In the genomic region with DNA sequence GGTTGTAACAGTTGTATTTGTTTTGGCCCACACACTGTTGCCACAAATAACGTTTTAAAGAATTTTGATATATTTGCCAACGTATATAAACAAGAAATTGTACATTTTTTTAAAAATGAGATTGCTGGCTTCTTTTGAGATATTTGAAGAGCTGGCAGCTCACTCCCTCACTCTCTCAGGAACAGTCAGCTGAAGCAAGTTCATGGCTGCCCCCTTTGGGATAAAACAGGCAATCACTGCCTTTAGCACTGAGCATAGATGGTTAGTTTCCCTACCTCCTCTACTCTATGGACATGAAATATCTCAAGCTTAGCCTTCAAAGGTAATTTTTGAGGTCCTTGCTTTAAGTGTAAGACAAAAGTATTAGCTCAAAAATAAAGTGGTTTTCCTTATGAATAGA, we compare ENCODE assay signal across 19 mouse cellular contexts. TPM values are rescaled to one million over a fixed set of nuclear protein-coding genes. Genes with fewer than 3 reads are reported as not detected.
DNase-seq lines count a peak whose midpoint lies in the region; ATAC-seq and TF ChIP-seq lines count a peak whose summit lies in the region.
"Had no signal": no experiment of that assay in that cellular context is flagged by ENCODE, and none has a peak within 500 bp of the region (broad histone marks: within the 10 kb centered on the region; RNA-seq: fewer than 3 reads in every experiment).

No protein-coding gene starts in this region.

- no peak overlapping the region for H3K27ac ChIP-seq in hindbrain, postnatal 0 days
- no peak overlapping the region for H3K27ac ChIP-seq in hindbrain, embryonic 10.5 days
- no peak overlapping the region for H3K27ac ChIP-seq in lung, postnatal 0 days (ENCODE audit: low read length)
- no peak overlapping the region for H3K27ac ChIP-seq in CH12.LX (ENCODE audit: insufficient read depth, low read depth)
- H3K27ac ChIP-seq in thymus, adult 2 months (ENCODE audit: control insufficient read depth, insufficient read depth, low read length) = no peak overlapping the region
- H3K27ac ChIP-seq: embryonic facial prominence, embryonic 15.5 days; kidney, embryonic 15.5 days; limb, embryonic 15.5 days had no signal

- no peak overlapping the region for H3K4me2 ChIP-seq in hindbrain, postnatal 0 days (ENCODE audit: low read depth, low read length)
- H3K4me2 ChIP-seq in lung, postnatal 0 days (replicated peaks; ENCODE audit: low read depth, low read length) = no peak overlapping the region
- H3K4me2 ChIP-seq in CH12.LX (ENCODE audit: insufficient read depth, low read depth, poor library complexity, severe bottlenecking) = no peak overlapping the region
- H3K4me2 ChIP-seq: embryonic facial prominence, embryonic 15.5 days; heart, embryonic 11.5 days; kidney, embryonic 15.5 days; limb, embryonic 15.5 days; midbrain, embryonic 11.5 days had no signal

- no peaks in the 10 kb centered on the region for H3K27me3 ChIP-seq in hindbrain, postnatal 0 days (ENCODE audit: insufficient read depth, low read length)
- no peaks in the 10 kb centered on the region for H3K27me3 ChIP-seq in hindbrain, embryonic 10.5 days (ENCODE audit: insufficient read depth, poor library complexity, severe bottlenecking)
- no peaks in the 10 kb centered on the region for H3K27me3 ChIP-seq in lung, postnatal 0 days (replicated peaks; ENCODE audit: insufficient read depth, low read length)
- H3K27me3 ChIP-seq in CH12.LX (replicated peaks) = no peaks in the 10 kb centered on the region
- H3K27me3 ChIP-seq in thymus, adult 2 months (ENCODE audit: control insufficient read depth, insufficient read depth, low read length) = no peaks in the 10 kb centered on the region
- H3K27me3 ChIP-seq: embryonic facial prominence, embryonic 15.5 days; kidney, embryonic 15.5 days; limb, embryonic 15.5 days had no signal

- 68% methylated on average over 2 of the region's 2 CpGs for WGBS in hindbrain, postnatal 0 days
- 61% methylated on average over 2 of the region's 2 CpGs for WGBS in hindbrain, embryonic 10.5 days
- 42% methylated on average over 2 of the region's 2 CpGs for WGBS in lung, postnatal 0 days
- 76% methylated on average over 2 of the region's 2 CpGs for WGBS in thymus, adult 2 months

- no peaks in the 10 kb centered on the region for H3K36me3 ChIP-seq in hindbrain, postnatal 0 days (ENCODE audit: insufficient read depth, low read length)
- no peaks in the 10 kb centered on the region for H3K36me3 ChIP-seq in hindbrain, embryonic 10.5 days
- H3K36me3 ChIP-seq in lung, postnatal 0 days (ENCODE audit: insufficient read depth, low read length) = no peaks in the 10 kb centered on the region
- H3K36me3 ChIP-seq in CH12.LX (replicated peaks in 1 of 2; ENCODE audit: control insufficient read depth in 1 of 2, insufficient read depth in 1 of 2, low read length in 1 of 2) = no peaks in the 10 kb centered on the region
- H3K36me3 ChIP-seq in thymus, adult 2 months (ENCODE audit: control insufficient read depth, insufficient read depth, low read length) = no peaks in the 10 kb centered on the region
- H3K36me3 ChIP-seq: embryonic facial prominence, embryonic 15.5 days; kidney, embryonic 15.5 days; limb, embryonic 15.5 days had no signal

- dilution Hi-C loops in CH12.LX (cut with MboI; ENCODE audit: extremely low pct_ligation_motif_present, extremely low pct_unique_long_range_greater_than_20kb, low sequenced_read_pairs) = no loop called here

- TF ChIP-seq CTCF in hindbrain, postnatal 0 days (IDR thresholded peaks at IDR 0.05; ENCODE audit: low read depth) = peak; percentile 51; the same call in 1 of the 2 replicates
- peak; percentile 39 for TF ChIP-seq CTCF in lung, postnatal 0 days (IDR thresholded peaks at IDR 0.05)
- peak in 1 of 2 experiments; percentile 34; a peak in 1 of 4 replicates for TF ChIP-seq CTCF in CH12.LX (conservative IDR thresholded peaks at IDR 0.05 in 1 of 2, IDR thresholded peaks at IDR 0.05 in 1 of 2; ENCODE audit: low read depth in 2 of 2, low read length in 2 of 2)
- no peak for TF ChIP-seq CTCF in thymus, adult 2 months (IDR thresholded peaks at IDR 0.05; ENCODE audit: borderline replicate concordance, control insufficient read depth, extremely low read depth, insufficient read depth, low read length, poor library complexity)

- peak; percentile 37 for DNase-seq in hindbrain, postnatal 0 days (ENCODE audit: low spot score)
- DNase-seq in hindbrain, embryonic 10.5 days (ENCODE audit: low spot score) = no peak
- DNase-seq in lung, postnatal 0 days (ENCODE audit: low spot score) = no peak
- DNase-seq in lung, postnatal 4 days = no peak
- DNase-seq in CH12.LX (ENCODE audit: extremely low read depth) = peak; percentile 37
- peak; percentile 26 for DNase-seq in brain, adult 2 months (ENCODE audit: low read depth, low spot score)
- DNase-seq in thymus, adult 2 months = no peak
- DNase-seq: gastrocnemius, postnatal 14 days; heart, postnatal 36 days; lung, postnatal 14 days had no signal

- no peak for TF ChIP-seq POLR2A in CH12.LX (IDR thresholded peaks at IDR 0.05; ENCODE audit: low read depth, low read length)
- TF ChIP-seq POLR2A in thymus, adult 2 months (IDR thresholded peaks at IDR 0.05; ENCODE audit: control insufficient read depth, extremely low read depth, insufficient read depth, low read length, poor library complexity) = no peak

- in situ Hi-C loops in CH12.LX (cut with MboI; ENCODE audit: low pct_ligation_motif_present, low pct_unique_long_range_greater_than_20kb, low sequenced_read_pairs) = loop anchor here (25.0 kb wide), 1 partner anchor 769 kb away; no protein-coding TSS in a partner anchor

- no peak overlapping the region for H3K4me3 ChIP-seq in hindbrain, postnatal 0 days (ENCODE audit: low read length)
- H3K4me3 ChIP-seq in hindbrain, embryonic 10.5 days = no peak overlapping the region
- H3K4me3 ChIP-seq in lung, postnatal 0 days (ENCODE audit: low read depth, low read length) = no peak overlapping the region
- H3K4me3 ChIP-seq in CH12.LX (replicated peaks in 1 of 3; ENCODE audit: low read depth in 2 of 3, low read length in 2 of 3, poor library complexity in 1 of 3) = no peak overlapping the region
- no peak overlapping the region for H3K4me3 ChIP-seq in thymus, adult 2 months (ENCODE audit: control insufficient read depth, insufficient read depth, low read length)
- H3K4me3 ChIP-seq: embryonic facial prominence, embryonic 15.5 days; kidney, embryonic 15.5 days; limb, embryonic 15.5 days had no signal

- H3K9ac ChIP-seq in hindbrain, postnatal 0 days (replicated peaks; ENCODE audit: low read length) = no peak overlapping the region
- H3K9ac ChIP-seq in lung, postnatal 0 days (replicated peaks; ENCODE audit: low read depth) = no peak overlapping the region
- no peak overlapping the region for H3K9ac ChIP-seq in CH12.LX (ENCODE audit: insufficient read depth, low read depth)
- H3K9ac ChIP-seq: embryonic facial prominence, embryonic 15.5 days; kidney, embryonic 15.5 days; limb, embryonic 15.5 days had no signal

- H3K79me2 ChIP-seq in CH12.LX (replicated peaks; ENCODE audit: control insufficient read depth, extremely low read depth, insufficient read depth, poor library complexity, severe bottlenecking) = no peaks in the 10 kb centered on the region

- H3K4me1 ChIP-seq in hindbrain, postnatal 0 days (ENCODE audit: insufficient read depth, low read length) = no peaks in the 10 kb centered on the region
- no peaks in the 10 kb centered on the region for H3K4me1 ChIP-seq in hindbrain, embryonic 10.5 days (replicated peaks)
- H3K4me1 ChIP-seq in lung, postnatal 0 days (ENCODE audit: insufficient read depth, low read depth, low read length) = no peaks in the 10 kb centered on the region
- peaks cover 0 to 16% of the 10 kb centered on the region in 2 experiments; a peak in 2 of 4 replicates for H3K4me1 ChIP-seq in CH12.LX (ENCODE audit: control insufficient read depth in 1 of 2, insufficient read depth in 2 of 2)
- H3K4me1 ChIP-seq in thymus, adult 2 months (replicated peaks; ENCODE audit: control insufficient read depth, insufficient read depth, low read length) = no peaks in the 10 kb centered on the region
- H3K4me1 ChIP-seq: embryonic facial prominence, embryonic 15.5 days; kidney, embryonic 15.5 days had no signal

- peak; percentile 34 for TF ChIP-seq RAD21 in CH12.LX (IDR thresholded peaks at IDR 0.05; ENCODE audit: low read depth, low read length)

- no peaks in the 10 kb centered on the region for H3K9me3 ChIP-seq in hindbrain, postnatal 0 days (ENCODE audit: low read length)
- no peaks in the 10 kb centered on the region for H3K9me3 ChIP-seq in hindbrain, embryonic 10.5 days
- H3K9me3 ChIP-seq in lung, postnatal 0 days (ENCODE audit: low read length) = no peaks in the 10 kb centered on the region
- no peaks in the 10 kb centered on the region for H3K9me3 ChIP-seq in CH12.LX (replicated peaks; ENCODE audit: low read length)
- H3K9me3 ChIP-seq: embryonic facial prominence, embryonic 15.5 days; kidney, embryonic 15.5 days; limb, embryonic 15.5 days had no signal

- no peak for ATAC-seq in hindbrain, postnatal 0 days
- ATAC-seq in lung, postnatal 0 days = no peak
- ATAC-seq: forebrain, embryonic 16.5 days had no signal

- no peak for TF ChIP-seq EP300 in lung, postnatal 0 days (IDR thresholded peaks at IDR 0.05)
- TF ChIP-seq EP300 in CH12.LX (IDR thresholded peaks at IDR 0.05; ENCODE audit: low read length) = no peak

TF ChIP-seq in CH12.LX, 34 proteins besides CTCF, POLR2A, EP300 and RAD21:
- TF ChIP-seq JUN (IDR thresholded peaks at IDR 0.05; ENCODE audit: insufficient read depth, low read depth, low read length) (no peak), GABPA (IDR thresholded peaks at IDR 0.05; ENCODE audit: insufficient replicate concordance, low read depth, low read length) (no peak), SIN3A (IDR thresholded peaks at IDR 0.05; ENCODE audit: low read length) (no peak), TCF12 (IDR thresholded peaks at IDR 0.05; ENCODE audit: low read depth, low read length) (no peak), NELFE (IDR thresholded peaks at IDR 0.05; ENCODE audit: low read depth, low read length) (no peak), KAT2A (IDR thresholded peaks at IDR 0.05; ENCODE audit: insufficient replicate concordance, low read length) (no peak), CHD2 (IDR thresholded peaks at IDR 0.05; ENCODE audit: low read length) (no peak), HCFC1 (IDR thresholded peaks at IDR 0.05; ENCODE audit: low read depth, low read length) (no peak), ELF1 (IDR thresholded peaks at IDR 0.05; ENCODE audit: low read depth, low read length) (no peak), E2F4 (IDR thresholded peaks at IDR 0.05; ENCODE audit: insufficient replicate concordance, low read depth, low read length) (no peak)

RNA-seq across cellular contexts. Expression of gene Hao1, which starts 10.7 kb away (rescaled TPM):
- 0.25 TPM in 1 of 2 replicates, not detected in the other for total RNA-seq in hindbrain, postnatal 0 days (2014; rRNA removed)
- 0.09 and 0.30 TPM in 2 replicates for polyA plus RNA-seq in hindbrain, postnatal 0 days (2015; fragmentation: Nextera tagmentation; extraction: Ambion mirVana)
- polyA plus RNA-seq in hindbrain, embryonic 10.5 days (2016; fragmentation: Nextera tagmentation; extraction: Ambion mirVana) = not detected in 2 replicates
- polyA plus RNA-seq in lung, postnatal 0 days (2015; fragmentation: Nextera tagmentation; extraction: Ambion mirVana) = 0.06 and 0.11 TPM in 2 replicates
- total RNA-seq in CH12.LX (2012; rRNA removed) = not detected in 2 replicates
- total RNA-seq in CH12.LX (2014; rRNA removed) = 0.11 TPM in 1 of 2 replicates, not detected in the other
- not detected in 2 replicates for polyA plus RNA-seq in CH12.LX (2012; ENCODE audit: insufficient read length, low read depth)
- 0.04 and 0.05 TPM in 2 replicates for polyA plus RNA-seq in thymus, adult 2 months (2012; rRNA removed)
- total RNA-seq: common myeloid progenitor, adult 5-6 weeks; gastrocnemius, postnatal 14 days; heart, postnatal 36 days; layer of hippocampus, adult 18-20 months had no signal
- polyA plus RNA-seq: embryonic facial prominence, embryonic 15.5 days; forebrain, embryonic 16.5 days; heart, embryonic 11.5 days; kidney, embryonic 15.5 days; midbrain, embryonic 11.5 days; thymus, postnatal 0 days had no signal

Comparison
In these comparisons a context has a peak if more than half of its experiments do, and no peak if none do; other contexts are left out.
1. DNase-seq: peak in hindbrain, postnatal 0 days (single experiment), CH12.LX (single experiment) and brain, adult 2 months (single experiment); none in hindbrain, embryonic 10.5 days (single experiment), lung, postnatal 0 days (single experiment), lung, postnatal 4 days (0 of 2) and thymus, adult 2 months (single experiment).